Mouse (Mus musculus) cortical plate, adult 2 months (tissue): ENCODE data around the gene Tmem114.

Experiments
- CTCF ChIP-seq: fragments of 200-500 bp; IDR thresholded peaks from 2 replicates; pipeline ENCODE4 v1.5.1; 2011; ENCODE audit warnings: mild to moderate bottlenecking, control low read depth, low read length; ENCODE audit not compliant: insufficient read depth; ENCODE audit errors: extremely low read depth
- POLR2A ChIP-seq: fragments of 200-500 bp; IDR thresholded peaks from 2 replicates; pipeline ENCODE4 v1.6.1; 2011; ENCODE audit warnings: mild to moderate bottlenecking, low read length, control low read depth; ENCODE audit not compliant: insufficient read depth; ENCODE audit errors: extremely low read depth

DNA sequence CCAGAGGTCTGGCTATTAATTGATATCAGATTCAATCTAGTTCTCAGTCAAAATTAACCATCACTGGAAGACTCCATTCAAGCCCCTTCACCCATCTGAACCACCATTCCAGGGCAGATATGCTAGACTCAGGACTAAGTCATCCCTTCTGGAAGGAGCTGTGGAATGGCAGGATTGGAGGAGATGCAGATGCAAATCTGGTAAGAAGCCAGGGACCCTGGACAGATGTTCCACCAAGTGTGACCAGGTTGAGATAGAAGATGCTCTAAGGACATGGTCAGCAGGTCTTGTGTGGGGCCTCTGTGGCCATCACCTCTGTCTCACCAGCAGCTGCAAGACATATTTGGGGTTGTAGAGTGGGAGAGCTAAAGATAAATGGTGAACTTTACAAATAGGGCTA is 30.0 kb downstream of the Tmem114 start:
- no peak for TF ChIP-seq CTCF
- no peak for TF ChIP-seq POLR2A
